In the genomic region with DNA sequence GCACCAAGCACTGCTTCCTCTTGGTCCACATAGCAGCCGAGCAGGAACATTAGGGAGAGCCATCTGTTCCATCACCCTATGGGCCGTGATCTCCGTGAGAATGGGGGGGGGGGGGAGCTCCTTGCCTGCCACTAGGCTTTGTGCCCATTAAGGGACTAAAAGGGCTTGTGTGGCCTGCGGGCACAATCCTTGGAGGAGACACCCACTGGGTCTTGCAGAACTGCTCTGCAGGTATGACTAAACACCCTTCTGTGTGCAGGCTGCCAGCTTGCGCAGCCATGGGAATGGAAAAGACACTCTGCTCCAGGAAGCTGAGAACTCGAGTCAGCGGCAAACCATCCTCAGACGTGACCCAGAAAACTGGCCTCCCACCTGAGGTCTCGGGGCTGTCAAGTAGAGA, we compare ENCODE assay signal across 12 mouse cellular contexts.
DNase-seq lines count a peak whose midpoint lies in the region; ATAC-seq and TF ChIP-seq lines count a peak whose summit lies in the region.
"Had no signal": no experiment of that assay in that cellular context is flagged by ENCODE, and none has a peak within 500 bp of the region (broad histone marks: within the 10 kb centered on the region; RNA-seq: fewer than 3 reads in every experiment).

No protein-coding gene starts in this region.

- H3K27me3 ChIP-seq in forebrain, embryonic 14.5 days (replicated peaks; ENCODE audit: control insufficient read depth, insufficient read depth, low read length) = no peaks in the 10 kb centered on the region
- H3K27me3 ChIP-seq in forebrain, postnatal 0 days (ENCODE audit: insufficient read depth, low read length) = no peaks in the 10 kb centered on the region
- H3K27me3 ChIP-seq in lung, embryonic 16.5 days (ENCODE audit: control insufficient read depth, insufficient read depth, low read depth, low read length) = no peaks in the 10 kb centered on the region
- H3K27me3 ChIP-seq in E14TG2a.4 (ENCODE audit: insufficient read depth, low read length) = peaks cover 21% of the 10 kb centered on the region
- H3K27me3 ChIP-seq: heart, embryonic 13.5 days; intestine, embryonic 15.5 days had no signal

- H3K4me3 ChIP-seq in forebrain, embryonic 14.5 days (ENCODE audit: low read depth, low read length) = no peak overlapping the region
- no peak overlapping the region for H3K4me3 ChIP-seq in forebrain, postnatal 0 days (ENCODE audit: low read depth, low read length)
- no peak overlapping the region for H3K4me3 ChIP-seq in lung, embryonic 16.5 days (ENCODE audit: low read length)
- peak overlapping the region; percentile 32 for H3K4me3 ChIP-seq in E14TG2a.4 (replicated peaks; ENCODE audit: low read length)
- H3K4me3 ChIP-seq: heart, embryonic 13.5 days; intestine, embryonic 15.5 days had no signal

- peak; percentile 42; the same call in 1 of the 2 replicates for ATAC-seq in forebrain, embryonic 14.5 days
- ATAC-seq in forebrain, postnatal 0 days = no peak
- ATAC-seq in lung, embryonic 16.5 days (ENCODE audit: low read depth) = 0 out of 2 replicates have a peak, but pooled peaks have one; percentile 7
- no peak for ATAC-seq in erythroid progenitor cell, adult 5-6 weeks (replicated peaks; ENCODE audit: low FRiP score, poor library complexity, severe bottlenecking)
- ATAC-seq: intestine, embryonic 15.5 days had no signal

- peak; percentile 35 for DNase-seq in forebrain, embryonic 14.5 days (ENCODE audit: low spot score)
- DNase-seq in forebrain, postnatal 0 days = no peak
- no peak for DNase-seq in lung, postnatal 25 days (ENCODE audit: low spot score)
- peak; percentile 65 for DNase-seq in cerebellum, adult 8-10 months
- DNase-seq in gastrocnemius, postnatal 4 days (ENCODE audit: low spot score in 2 of 2) = no peak
- DNase-seq: kidney, postnatal 14 days had no signal

- no peak overlapping the region for H3K9ac ChIP-seq in forebrain, embryonic 14.5 days (ENCODE audit: low read length)
- no peak overlapping the region for H3K9ac ChIP-seq in forebrain, postnatal 0 days
- no peak overlapping the region for H3K9ac ChIP-seq in lung, embryonic 16.5 days (ENCODE audit: low read length)
- H3K9ac ChIP-seq: heart, embryonic 13.5 days; intestine, embryonic 15.5 days had no signal

- no peaks in the 10 kb centered on the region for H3K9me3 ChIP-seq in forebrain, embryonic 14.5 days (replicated peaks; ENCODE audit: control insufficient read depth, low read length)
- H3K9me3 ChIP-seq in forebrain, postnatal 0 days (ENCODE audit: low read length) = no peaks in the 10 kb centered on the region
- no peaks in the 10 kb centered on the region for H3K9me3 ChIP-seq in lung, embryonic 16.5 days (ENCODE audit: control insufficient read depth, low read length)
- H3K9me3 ChIP-seq in E14TG2a.4 (ENCODE audit: low read length) = no peaks in the 10 kb centered on the region
- H3K9me3 ChIP-seq: heart, embryonic 13.5 days; intestine, embryonic 15.5 days had no signal

- no peaks in the 10 kb centered on the region for H3K36me3 ChIP-seq in forebrain, embryonic 14.5 days (ENCODE audit: control insufficient read depth, insufficient read depth, low read length)
- H3K36me3 ChIP-seq in forebrain, postnatal 0 days (ENCODE audit: insufficient read depth) = no peaks in the 10 kb centered on the region
- H3K36me3 ChIP-seq in lung, embryonic 16.5 days (ENCODE audit: control insufficient read depth, insufficient read depth, low read length) = no peaks in the 10 kb centered on the region
- H3K36me3 ChIP-seq in E14TG2a.4 (ENCODE audit: insufficient read depth, low read length) = no peaks in the 10 kb centered on the region
- H3K36me3 ChIP-seq: G1E; heart, embryonic 13.5 days; intestine, embryonic 15.5 days had no signal

- H3K27ac ChIP-seq in forebrain, embryonic 14.5 days (ENCODE audit: low read depth, low read length) = no peak overlapping the region
- no peak overlapping the region for H3K27ac ChIP-seq in forebrain, postnatal 0 days (ENCODE audit: low read depth, low read length)
- H3K27ac ChIP-seq in lung, embryonic 16.5 days (ENCODE audit: low read length) = no peak overlapping the region
- H3K27ac ChIP-seq: heart, embryonic 13.5 days; intestine, embryonic 15.5 days had no signal

- H3K4me1 ChIP-seq in forebrain, embryonic 14.5 days (ENCODE audit: control insufficient read depth, insufficient read depth, low read length) = peaks cover 17% of the 10 kb centered on the region
- no peaks in the 10 kb centered on the region for H3K4me1 ChIP-seq in forebrain, postnatal 0 days (ENCODE audit: insufficient read depth)
- H3K4me1 ChIP-seq in lung, embryonic 16.5 days (replicated peaks; ENCODE audit: control insufficient read depth, insufficient read depth, low read length) = no peaks in the 10 kb centered on the region
- H3K4me1 ChIP-seq in E14TG2a.4 (replicated peaks; ENCODE audit: low read depth, low read length) = peaks cover 29% of the 10 kb centered on the region
- H3K4me1 ChIP-seq: heart, embryonic 13.5 days; intestine, embryonic 15.5 days had no signal

- 59% methylated on average over 9 of the region's 9 CpGs for WGBS in forebrain, embryonic 14.5 days
- 58% methylated on average over 9 of the region's 9 CpGs for WGBS in forebrain, postnatal 0 days
- 51% methylated on average over 9 of the region's 9 CpGs for WGBS in lung, embryonic 16.5 days

- no peak overlapping the region for H3K4me2 ChIP-seq in forebrain, embryonic 14.5 days (ENCODE audit: low read length)
- H3K4me2 ChIP-seq in forebrain, postnatal 0 days (ENCODE audit: low read depth) = no peak overlapping the region
- H3K4me2 ChIP-seq in lung, embryonic 16.5 days (ENCODE audit: low read depth, low read length) = no peak overlapping the region
- H3K4me2 ChIP-seq: heart, embryonic 13.5 days; intestine, embryonic 15.5 days had no signal

- no peak for TF ChIP-seq CTCF in forebrain, postnatal 0 days (IDR thresholded peaks at IDR 0.05; ENCODE audit: low read depth)
- no peak for TF ChIP-seq CTCF in E14TG2a.4 (conservative IDR thresholded peaks at IDR 0.05; ENCODE audit: low read length)

Comparison
In these comparisons a context has a peak if more than half of its experiments do, and no peak if none do; other contexts are left out.
1. ATAC-seq: peak in forebrain, embryonic 14.5 days (single experiment) and lung, embryonic 16.5 days (single experiment); none in forebrain, postnatal 0 days (single experiment) and erythroid progenitor cell, adult 5-6 weeks (single experiment).
2. DNase-seq: peak in forebrain, embryonic 14.5 days (single experiment) and cerebellum, adult 8-10 months (single experiment); none in forebrain, postnatal 0 days (single experiment), lung, postnatal 25 days (single experiment) and gastrocnemius, postnatal 4 days (0 of 2).